Mouse (Mus musculus) ovary, adult 18-20 months (tissue): ENCODE measurements around the gene Bcl2.

ENCODE experiments used
- DNase-seq: peaks from one replicate; pipeline ENCODE4 v3.0.0; 2022; ENCODE audit warnings: low spot score, mixed read lengths

Bcl2 gene

DNA sequence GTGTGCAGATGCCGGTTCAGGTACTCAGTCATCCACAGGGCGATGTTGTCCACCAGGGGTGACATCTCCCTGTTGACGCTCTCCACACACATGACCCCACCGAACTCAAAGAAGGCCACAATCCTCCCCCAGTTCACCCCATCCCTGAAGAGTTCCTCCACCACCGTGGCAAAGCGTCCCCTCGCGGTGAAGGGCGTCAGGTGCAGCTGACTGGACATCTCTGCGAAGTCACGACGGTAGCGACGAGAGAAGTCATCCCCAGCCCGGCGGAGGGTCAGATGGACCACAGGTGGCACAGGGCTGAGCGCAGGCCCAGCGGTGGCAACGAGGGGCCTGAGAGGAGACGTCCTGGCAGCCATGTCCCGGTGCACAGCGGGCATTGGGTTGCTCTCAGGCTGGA, 1.7 kb downstream of the Bcl2 start:
- peak; percentile 15 for DNase-seq

DNA sequence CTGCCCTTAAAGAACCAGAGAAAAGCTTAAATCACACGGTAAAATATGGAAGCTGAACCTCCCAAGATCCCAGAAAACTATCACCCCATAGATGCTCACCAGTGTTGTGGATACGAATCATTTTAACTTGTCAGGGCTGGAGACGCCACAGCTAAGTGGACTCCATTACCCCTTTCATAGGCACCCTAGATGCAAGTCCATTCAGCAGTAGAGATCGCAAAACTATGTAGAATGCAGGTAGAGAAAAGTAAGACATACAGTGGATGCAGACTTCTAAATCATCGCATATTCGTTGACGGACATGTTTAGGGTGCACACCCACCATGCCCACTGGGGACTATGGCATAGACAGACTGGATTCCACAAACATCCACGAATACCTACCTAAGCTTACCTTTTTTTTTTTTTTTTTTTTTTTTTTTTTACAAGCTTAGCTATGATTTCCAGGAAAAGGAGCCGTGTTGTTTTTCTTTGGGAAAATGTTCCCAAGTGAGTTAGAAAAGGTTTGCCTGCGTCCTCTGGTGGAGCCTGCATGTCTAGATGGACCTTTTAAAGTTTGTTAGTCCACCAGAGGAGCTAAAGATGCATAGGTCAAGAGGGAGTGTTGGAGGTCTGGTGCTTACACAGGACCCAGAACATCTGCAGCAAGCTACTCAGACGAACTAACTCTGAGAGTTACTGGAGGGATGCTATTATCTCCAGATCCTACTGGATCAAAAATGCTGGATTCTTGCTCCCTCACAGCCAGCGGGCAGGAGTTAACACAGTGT, 2.5 kb downstream of the Bcl2 start:
- DNase-seq, result no peak

DNA sequence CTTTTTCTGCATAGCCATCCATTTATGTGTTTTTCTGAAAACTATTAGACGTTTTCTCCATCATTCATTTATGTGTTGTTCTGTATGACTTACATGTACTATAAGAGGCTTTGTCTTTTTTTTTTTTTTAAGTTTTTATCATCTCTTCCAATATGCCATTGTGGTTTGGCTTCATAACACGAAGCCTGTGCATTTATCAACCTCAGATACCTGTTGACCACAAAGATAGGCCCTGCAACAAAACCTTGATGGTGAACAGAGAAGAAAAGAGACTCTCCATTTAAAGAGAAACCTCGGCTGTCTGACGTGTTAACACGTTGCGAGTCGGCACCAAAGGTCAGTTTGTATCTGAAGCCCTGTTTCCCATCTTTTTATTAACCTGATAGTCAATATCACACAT, 3.9 kb downstream of the Bcl2 start:
- DNase-seq, result no peak

- no peak for DNase-seq
These were observed 6.8 kb downstream of the Bcl2 start for GRCm38 (mm10) chr1:106707036-106707880.

GRCm38 (mm10) chr1:106703183-106703582, 10.9 kb downstream of the Bcl2 start:
- DNase-seq, result no peak

GRCm38 (mm10) chr1:106702471-106703175, 11.5 kb downstream of the Bcl2 start:
- no peak for DNase-seq

DNA sequence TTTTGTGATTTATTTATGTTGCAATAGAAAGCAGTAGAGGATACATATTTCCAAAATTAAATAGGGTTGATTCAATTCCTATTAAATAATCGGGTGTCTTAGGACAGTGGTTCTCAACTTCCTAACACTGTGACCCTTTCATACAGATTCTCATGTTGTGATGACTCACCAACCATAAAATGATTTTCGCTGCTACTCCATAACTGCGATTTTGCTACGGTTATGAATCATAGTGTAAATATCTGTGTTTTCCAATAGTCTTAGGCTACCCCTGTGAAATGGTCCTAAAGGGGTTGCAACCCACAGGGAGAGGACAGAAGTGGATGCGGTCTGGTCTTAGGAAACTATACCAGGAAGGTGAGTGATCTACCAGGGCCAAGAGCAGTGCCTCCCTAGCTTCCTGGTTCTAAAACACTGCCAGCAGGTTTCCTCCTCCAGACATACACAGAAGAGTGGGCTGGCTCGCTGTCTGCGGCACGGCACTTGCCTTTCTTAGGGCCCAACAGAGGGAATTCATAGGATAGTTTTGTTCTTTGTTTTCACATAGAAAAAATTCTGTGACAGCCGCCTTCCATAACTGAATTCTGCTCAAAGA, 13.5 kb downstream of the Bcl2 start:
- no peak for DNase-seq

DNA sequence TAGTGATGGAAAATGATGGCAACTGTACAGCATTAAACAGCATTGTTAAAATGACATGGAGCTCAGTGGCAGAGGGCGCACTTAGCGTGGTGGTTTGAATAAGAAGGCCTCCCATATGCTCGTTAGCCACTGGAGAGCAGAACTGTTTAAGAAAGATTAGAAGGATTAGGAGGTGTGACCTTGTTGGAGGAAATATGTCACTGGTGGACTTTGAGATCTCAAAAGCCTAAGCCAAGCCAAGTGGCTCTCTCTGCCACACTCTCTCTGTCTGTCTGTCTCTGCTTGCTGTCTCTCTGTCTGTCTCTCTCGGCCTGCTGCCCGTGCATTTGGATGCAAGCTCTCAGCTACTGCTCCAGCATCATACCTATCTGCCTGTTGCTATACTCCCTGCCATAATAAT, 17.6 kb downstream of the Bcl2 start:
- DNase-seq, result no peak

DNA sequence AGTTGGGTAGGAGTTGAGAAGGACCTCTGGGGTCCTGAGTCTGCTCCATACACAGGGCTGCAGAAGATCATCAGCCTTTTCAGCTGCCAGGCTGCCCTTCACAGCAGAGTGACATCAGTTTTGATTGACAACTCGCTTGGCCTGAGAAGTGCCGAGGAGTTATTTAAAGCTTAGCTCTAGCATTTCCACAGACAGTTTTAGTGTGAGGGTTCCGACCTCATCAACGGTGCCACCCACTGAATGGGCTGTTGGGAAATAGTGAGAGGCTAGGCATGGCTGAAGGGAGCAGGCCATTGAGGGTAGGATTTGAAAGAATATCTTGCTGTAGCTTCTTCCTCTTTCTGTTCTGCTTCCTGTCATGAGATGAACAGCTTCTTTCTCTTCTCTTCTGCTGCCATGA, 18.4 kb downstream of the Bcl2 start:
- no peak for DNase-seq

DNA sequence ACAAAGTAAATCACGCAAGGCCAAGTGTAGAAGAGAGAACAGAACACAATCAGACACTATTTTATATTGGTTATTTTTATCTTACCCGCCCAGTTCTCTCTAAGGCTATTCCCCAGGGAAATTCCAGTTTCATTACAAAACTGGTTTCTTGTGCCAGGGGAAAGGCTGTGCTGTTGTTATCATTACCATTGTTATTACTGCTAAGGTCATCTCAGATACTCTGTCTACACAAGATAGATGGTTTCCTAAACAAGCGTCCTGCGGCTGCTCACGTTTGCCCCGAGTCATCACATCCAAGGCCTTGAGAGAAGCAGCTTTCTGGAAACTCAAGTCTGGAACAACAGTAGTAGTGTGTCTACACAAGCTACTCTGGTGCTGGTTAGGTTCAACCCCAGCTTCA, 19.8 kb downstream of the Bcl2 start:
- peak; percentile 53 for DNase-seq

DNA sequence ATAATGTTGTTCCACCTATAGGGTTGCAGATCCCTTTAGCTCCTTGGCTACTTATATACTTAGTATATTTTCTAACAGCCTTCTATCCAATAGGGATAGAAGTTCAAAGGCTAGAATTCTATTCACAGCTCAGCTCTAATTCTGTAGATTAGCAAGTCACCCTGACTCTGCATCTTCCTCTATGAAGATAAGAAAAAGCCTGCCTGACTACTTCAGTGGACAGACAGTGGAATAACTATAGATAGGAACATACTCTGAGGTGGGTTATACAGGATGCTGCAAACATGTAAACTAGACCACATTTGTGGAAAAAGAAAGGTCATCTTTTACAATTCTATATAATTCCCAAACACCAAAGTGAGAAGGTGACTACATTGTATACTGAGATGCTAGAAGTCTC, 21.5 kb downstream of the Bcl2 start:
- no peak for DNase-seq

DNA sequence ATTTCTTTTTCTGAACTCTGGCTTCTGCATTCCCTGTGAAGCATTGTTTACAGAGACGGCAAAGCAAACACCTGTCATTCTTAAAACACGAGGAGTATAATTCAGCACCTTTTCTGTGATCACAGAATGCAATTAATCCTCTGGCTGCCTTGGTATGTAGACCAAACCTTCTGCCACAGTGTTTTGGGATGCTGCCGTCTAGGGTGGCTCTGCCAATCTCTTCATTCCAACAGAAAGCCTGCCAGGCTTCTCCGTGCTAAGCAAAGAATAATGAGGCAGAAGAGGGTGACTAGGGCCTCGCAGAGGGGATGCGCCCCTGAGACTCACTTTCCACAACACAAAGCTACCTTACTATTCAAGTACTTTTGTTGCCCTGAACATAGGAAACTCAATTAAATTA, 23.2 kb downstream of the Bcl2 start:
- no peak for DNase-seq

- no peak for DNase-seq
These were observed 25.9 kb downstream of the Bcl2 start for GRCm38 (mm10) chr1:106688161-106688516.

GRCm38 (mm10) chr1:106687435-106688160, 26.5 kb downstream of the Bcl2 start:
- no peak for DNase-seq

DNA sequence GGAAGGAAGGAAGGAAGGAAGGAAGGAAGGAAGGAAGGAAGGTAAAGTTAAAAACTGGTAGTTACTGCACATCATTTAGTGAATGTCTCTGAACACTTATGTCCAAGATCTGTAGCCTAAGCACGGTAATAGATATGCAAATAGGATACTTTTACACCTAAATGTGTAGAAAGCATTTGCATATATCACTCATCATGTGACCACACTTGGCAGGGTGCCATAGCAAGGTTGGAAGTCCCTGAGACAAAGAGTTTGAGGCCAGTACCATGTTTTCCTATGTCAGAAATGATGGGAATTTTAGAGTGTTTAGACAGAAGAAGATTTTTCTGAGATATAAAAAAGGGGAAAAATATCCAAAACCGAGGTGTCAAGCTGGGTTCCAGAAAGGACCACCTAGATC, 28.4 kb downstream of the Bcl2 start:
- no peak for DNase-seq

DNA sequence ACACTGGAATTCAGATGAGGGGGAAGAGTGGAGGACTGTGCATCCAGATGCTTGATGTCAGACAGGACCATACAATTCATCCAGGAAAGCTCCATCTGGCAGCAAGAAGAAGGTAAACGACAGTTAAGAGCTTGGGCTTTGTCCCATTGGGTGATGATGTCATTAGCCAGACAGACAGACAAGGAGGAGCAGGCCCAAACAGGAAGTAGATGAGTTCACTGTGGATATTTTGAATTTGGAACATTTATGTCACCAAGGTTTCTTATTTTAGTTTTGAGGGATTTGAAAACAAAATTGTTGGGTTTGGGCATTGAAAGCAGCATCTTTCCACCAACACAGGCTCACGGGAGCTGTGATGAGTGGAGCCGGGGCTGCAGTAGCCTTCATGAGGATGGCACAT, 29.5 kb downstream of the Bcl2 start:
- no peak for DNase-seq

DNA sequence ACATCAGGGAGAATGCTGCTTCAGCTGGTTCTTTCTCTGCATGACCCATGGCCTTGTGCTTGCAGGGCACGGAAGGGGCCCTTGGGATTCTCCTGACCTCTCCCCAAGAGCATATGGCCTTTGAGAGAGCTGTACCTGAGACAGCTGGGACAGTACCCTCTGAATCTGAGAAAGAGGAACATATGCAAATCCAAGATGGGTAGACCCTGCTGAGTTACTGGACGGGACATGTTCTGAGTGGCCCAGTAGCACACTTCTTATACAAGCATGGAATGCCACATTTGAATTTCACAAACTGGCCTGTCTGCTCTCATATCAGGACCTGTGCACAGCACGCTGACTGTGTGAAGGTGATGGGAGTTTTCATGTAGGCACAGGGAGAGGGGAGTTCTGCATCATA, 31.2 kb downstream of the Bcl2 start:
- DNase-seq, result no peak

GRCm38 (mm10) chr1:106679800-106680515, 34.1 kb downstream of the Bcl2 start:
- no peak for DNase-seq

DNA sequence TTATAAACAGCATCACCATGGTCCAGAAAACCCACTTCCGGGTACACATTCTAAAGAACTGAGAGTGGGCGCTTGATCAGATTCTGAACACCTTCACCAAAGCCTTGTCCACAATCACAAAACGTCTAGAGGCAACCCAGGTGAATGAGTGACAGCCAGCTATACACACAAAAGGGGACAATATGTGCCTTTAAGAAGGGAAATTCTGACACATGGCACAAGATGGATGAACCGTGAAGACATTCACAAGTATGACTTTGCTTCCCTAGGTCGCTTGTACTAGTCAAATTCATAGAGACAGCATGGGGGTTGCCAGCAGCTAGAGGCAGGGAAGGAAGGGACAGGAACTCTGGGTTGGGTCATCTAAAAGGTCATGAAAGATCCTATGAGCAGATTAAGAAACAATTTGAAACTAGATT, 36.0 kb downstream of the Bcl2 start:
- DNase-seq, result no peak

DNA sequence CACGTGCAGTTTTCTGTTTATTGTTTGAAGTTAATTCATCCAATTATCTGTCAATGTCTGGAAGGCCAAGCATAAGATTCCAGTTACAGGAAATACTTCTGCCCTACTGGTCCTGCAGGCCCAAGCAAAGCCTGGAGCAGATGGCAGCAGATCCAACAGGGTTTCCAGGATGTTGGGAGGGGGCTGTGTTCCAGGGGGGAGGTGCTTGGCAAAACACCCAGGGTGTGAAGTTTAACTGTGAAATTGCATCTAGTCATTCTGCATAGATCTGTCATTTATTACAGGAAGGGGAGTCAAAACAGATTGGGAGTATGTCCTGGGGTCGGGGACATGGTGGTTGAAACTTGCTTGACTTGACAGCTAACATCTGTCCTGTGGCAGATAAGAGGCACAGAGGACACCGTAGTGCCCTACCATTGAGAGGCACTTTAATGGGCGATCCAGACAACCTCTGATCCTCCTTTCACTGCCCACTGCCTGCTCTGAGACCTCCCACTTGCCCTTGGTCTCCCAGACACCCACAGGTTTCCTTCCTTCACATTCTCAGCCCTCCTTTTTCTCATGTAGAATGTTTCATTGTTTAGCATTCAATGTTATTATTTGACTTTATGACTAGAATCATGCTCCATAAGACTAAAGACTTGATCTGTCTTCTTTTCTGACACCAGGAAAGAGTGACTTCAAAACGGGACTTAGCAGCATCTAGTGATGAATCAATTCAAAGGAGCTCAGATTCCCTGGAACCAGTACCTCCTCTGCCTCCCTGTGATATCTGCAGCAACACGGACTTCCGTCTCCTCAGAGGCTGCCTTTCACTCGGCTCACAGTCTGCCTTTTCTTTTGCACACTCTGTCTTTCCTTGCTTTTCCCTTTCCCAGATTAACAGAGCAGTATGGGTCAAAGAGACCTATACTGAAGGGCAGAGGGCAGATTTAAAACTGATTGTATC, 47.7 kb downstream of the Bcl2 start:
- DNase-seq, result no peak
